14 mouse cellular contexts compared by ENCODE assay signal in the genomic region with DNA sequence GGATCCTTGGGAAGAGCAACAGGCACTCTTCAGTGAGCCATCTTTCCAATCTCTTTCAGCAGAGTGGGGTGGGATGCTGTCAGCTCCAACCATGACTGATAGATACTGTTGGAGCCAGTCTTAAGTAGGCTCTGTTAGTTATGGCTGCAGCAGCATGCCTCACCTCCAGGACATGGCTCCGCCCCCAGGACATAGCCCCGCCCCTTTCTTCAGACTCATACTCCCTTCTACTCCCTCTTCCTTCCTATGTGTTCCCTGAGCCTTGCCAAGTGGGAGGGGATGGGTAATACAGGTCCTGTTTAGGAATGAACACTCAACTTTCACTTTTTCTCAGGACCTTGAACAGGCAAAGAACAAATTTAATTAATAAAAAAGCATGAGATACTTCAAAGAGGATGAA.
"Had no signal": no experiment of that assay in that cellular context is flagged by ENCODE, and none has a peak within 500 bp of the region (broad histone marks: within the 10 kb centered on the region; RNA-seq: fewer than 3 reads in every experiment).

No protein-coding gene starts in this region.

- H3K4me3 ChIP-seq: limb, embryonic 12.5 days; liver, embryonic 13.5 days; megakaryocyte, embryonic 14.5 days; midbrain, embryonic 15.5 days; neural tube, embryonic 12.5 days had no signal

- H3K4me1 ChIP-seq: liver, embryonic 13.5 days; megakaryocyte, embryonic 14.5 days; neural tube, embryonic 12.5 days had no signal

- H3K36me3 ChIP-seq: limb, embryonic 12.5 days; liver, embryonic 13.5 days; midbrain, embryonic 15.5 days; neural tube, embryonic 12.5 days had no signal

- H3K9me3 ChIP-seq: liver, embryonic 13.5 days; midbrain, embryonic 15.5 days; neural tube, embryonic 12.5 days had no signal

- DNase-seq: kidney, adult 18-20 months; layer of hippocampus, adult 9-11 months; liver; liver, embryonic 13.5 days; liver, postnatal 0 days; right cerebral cortex, postnatal 4 days; spleen, adult 18-20 months; thymus, postnatal 36 days had no signal

- H3K27me3 ChIP-seq: limb, embryonic 12.5 days; liver, embryonic 13.5 days; megakaryocyte, embryonic 14.5 days; neural tube, embryonic 12.5 days had no signal

- H3K27ac ChIP-seq: kidney, postnatal 0 days; limb, embryonic 12.5 days; liver, embryonic 13.5 days; macrophage; midbrain, embryonic 15.5 days; neural tube, embryonic 12.5 days had no signal
